Mouse (Mus musculus): Measurements from ENCODE around the gene Dand5.

Gene Dand5

DNA sequence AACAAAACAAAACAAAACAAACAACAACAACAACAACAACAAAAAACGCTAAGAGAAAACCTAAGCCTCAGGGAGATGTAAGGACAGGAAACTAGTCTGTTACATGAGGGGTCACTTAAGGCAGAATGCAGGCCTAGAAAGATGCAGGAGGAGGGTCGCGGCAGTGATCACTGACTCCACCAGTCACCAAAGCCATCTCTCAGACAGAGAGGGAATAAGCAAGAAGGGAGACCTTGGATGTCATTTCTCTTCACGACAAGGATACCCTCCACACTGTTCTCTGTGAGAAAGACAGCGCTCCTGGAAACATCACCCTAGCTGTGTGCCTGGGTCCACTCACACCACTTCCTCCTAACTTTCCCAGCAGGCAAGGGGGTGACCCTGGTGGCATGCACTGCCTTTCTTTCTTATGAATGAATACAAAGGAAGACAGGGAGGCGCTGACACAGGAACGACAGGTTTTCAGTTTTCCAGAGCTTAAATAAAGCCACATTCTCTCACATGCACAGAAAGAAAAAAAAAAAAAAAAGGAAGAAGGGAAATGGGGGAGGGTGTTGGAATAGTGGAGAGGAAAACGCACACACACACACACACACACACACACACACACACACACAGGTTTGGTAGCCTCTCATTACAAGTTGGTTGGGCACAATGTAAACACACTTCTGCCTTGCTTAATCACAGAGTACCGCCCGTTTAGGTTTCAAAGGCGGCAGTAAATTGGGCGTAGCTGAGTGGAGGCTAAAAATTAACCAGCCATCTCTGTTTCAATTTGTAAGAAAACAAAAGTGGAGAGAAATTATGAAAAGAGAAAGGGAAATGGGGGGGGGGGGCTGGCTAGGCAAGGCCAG is 52.3 kb downstream of the Dand5 start:
- no peak for DNase-seq (ENCODE audit: low spot score)

DNA sequence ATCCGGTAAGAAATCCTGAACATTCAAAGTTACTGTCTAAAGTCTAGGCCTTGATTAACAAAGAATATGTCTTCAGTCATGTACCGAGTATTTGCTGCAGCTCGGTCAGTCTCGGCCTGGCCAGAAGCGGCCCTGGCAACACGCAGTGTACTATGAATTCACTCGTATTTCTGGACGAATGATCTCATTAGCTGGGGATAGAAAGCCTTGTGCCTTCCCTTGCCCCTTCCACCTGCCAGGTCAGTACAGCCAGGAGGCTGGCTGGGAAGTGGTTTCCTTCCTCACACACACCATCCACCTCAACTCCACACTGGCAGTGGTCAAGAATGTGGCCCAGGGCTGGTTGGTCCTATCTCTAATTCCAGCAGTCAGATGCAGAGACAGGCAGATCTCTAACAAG is 53.3 kb downstream of the Dand5 start:
- DNase-seq (ENCODE audit: low spot score) = no peak

- no peak for DNase-seq (ENCODE audit: low spot score)
Measured at GRCm38 (mm10) chr8:84768343-84769095, 54.1 kb downstream of the Dand5 start.

- no peak for DNase-seq (ENCODE audit: low spot score)
Measured at GRCm38 (mm10) chr8:84767221-84767620, 55.4 kb downstream of the Dand5 start.

DNA sequence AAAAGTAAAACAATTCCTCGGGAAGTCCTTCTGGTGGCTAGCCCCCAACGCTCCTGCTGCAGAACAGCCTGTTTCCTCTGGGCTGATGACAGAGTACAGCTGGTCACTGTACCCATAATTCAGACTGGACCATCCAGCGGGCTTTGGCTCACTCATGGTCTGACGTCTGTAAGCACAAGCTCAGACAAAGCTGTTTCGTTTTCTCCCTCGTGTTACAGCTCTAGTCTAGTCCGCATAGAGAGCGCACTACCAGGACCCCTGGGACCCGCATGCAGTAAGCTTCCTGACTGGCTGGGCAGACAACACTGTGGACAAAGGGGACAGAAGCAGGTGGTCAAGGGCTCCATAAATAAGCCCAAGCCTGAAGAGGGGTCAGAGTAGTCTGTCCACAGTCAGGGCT is 56.2 kb downstream of the Dand5 start:
- DNase-seq (ENCODE audit: low spot score) = no peak

DNA sequence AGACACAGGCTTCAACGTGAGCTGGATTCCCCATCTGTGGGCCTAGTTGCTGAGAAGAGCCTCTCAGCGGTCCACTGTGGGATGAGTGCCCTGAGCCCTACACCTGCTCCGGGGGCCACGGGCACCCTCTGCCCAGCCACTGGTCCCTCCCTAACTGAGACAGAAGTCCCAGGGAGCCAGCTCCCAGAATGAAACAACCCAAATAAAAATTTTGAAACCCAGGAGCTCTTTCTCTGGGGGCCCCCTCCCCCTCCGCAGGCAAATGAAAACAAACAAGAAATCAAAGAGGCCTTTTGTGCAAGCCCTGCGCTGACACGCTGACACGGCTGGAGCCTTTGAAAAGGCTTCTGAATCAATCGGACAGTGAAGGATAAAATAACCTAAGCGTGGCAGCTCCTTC is 57.0 kb downstream of the Dand5 start:
- no peak for DNase-seq (ENCODE audit: low spot score)

All from testis, postnatal 10 days (tissue).